Mouse (Mus musculus) olfactory bulb, adult 2 months (tissue): Measurements from ENCODE around the gene Gm14391.
"Not testable (repeated sequence)": the region's sequence is repeated elsewhere in the genome, so short reads cannot be mapped to it uniquely, and the experiment has no call there.

Experiments
- CTCF ChIP-seq: fragments of 200-500 bp; IDR thresholded peaks from 2 replicates; pipeline ENCODE4 v1.5.1; 2012; ENCODE audit warnings: low read depth, mild to moderate bottlenecking, low read length, moderate library complexity; ENCODE audit not compliant: insufficient read depth
- POLR2A ChIP-seq: fragments of 200-500 bp; IDR thresholded peaks from 2 replicates; pipeline ENCODE4 v1.6.1; 2012; ENCODE audit warnings: mild to moderate bottlenecking, low read depth, low read length, moderate library complexity; ENCODE audit not compliant: insufficient read depth

- not testable (repeated sequence) for TF ChIP-seq POLR2A, CTCF
These were observed 41.6 kb downstream of the Gm14391 start for GRCm38 (mm10) chr2:175165110-175165509.
